Mouse (Mus musculus) layer of hippocampus, adult 18-20 months (tissue): Measurements from ENCODE around the gene C130032M10Rik. TPM values are rescaled to one million over a fixed set of nuclear protein-coding genes. Genes with fewer than 3 reads are reported as not detected.
"Not testable (repeated sequence)": the region's sequence is repeated elsewhere in the genome, so short reads cannot be mapped to it uniquely, and the experiment has no call there.

Source experiments
- DNase-seq, 2 experiments: peaks; one replicate each; pipeline ENCODE4 v3.0.0; 2022; ENCODE audit warnings: low spot score in 2 of 2
- total RNA-seq, 2 experiments: library from RNA; stranded (reverse); gene quantifications; 2 replicates each; pipeline ENCODE4 v1.2.3; 2021

C130032M10Rik gene
- total RNA-seq, 2 experiments from 2014 or later: not detected

- DNase-seq: no peak
Measured at GRCm38 (mm10) chr9:114517924-114518497, 2.5 kb downstream of the C130032M10Rik start.

GRCm38 (mm10) chr9:114518812-114519477, 3.4 kb downstream of the C130032M10Rik start:
- no peak for DNase-seq

GRCm38 (mm10) chr9:114520529-114520928, 5.0 kb downstream of the C130032M10Rik start:
- not testable (repeated sequence) for DNase-seq

- DNase-seq: no peak
Measured at GRCm38 (mm10) chr9:114522041-114522440, 6.5 kb downstream of the C130032M10Rik start.

- no peak for DNase-seq
Measured at GRCm38 (mm10) chr9:114522501-114522900, 7.0 kb downstream of the C130032M10Rik start.

- no peak for DNase-seq
Measured at GRCm38 (mm10) chr9:114525073-114525633, 9.7 kb downstream of the C130032M10Rik start.

- DNase-seq: no peak
Measured at GRCm38 (mm10) chr9:114525891-114526290, 10.4 kb downstream of the C130032M10Rik start.

- no peak for DNase-seq
Measured at GRCm38 (mm10) chr9:114526581-114526980, 11.1 kb downstream of the C130032M10Rik start.

- no peak for DNase-seq
Measured at GRCm38 (mm10) chr9:114527085-114527484, 11.6 kb downstream of the C130032M10Rik start.

- no peak for DNase-seq
Measured at GRCm38 (mm10) chr9:114527992-114528679, 12.6 kb downstream of the C130032M10Rik start.

GRCm38 (mm10) chr9:114528680-114529048, 13.2 kb downstream of the C130032M10Rik start:
- no peak for DNase-seq

GRCm38 (mm10) chr9:114531276-114531675, 15.8 kb downstream of the C130032M10Rik start:
- no peak for DNase-seq

GRCm38 (mm10) chr9:114533848-114534247, 18.4 kb downstream of the C130032M10Rik start:
- no peak for DNase-seq

GRCm38 (mm10) chr9:114534747-114535517, 19.4 kb downstream of the C130032M10Rik start:
- peak in 1 of 2 experiments; percentile 55 for DNase-seq

- DNase-seq: no peak
Measured at GRCm38 (mm10) chr9:114536628-114537027, 21.1 kb downstream of the C130032M10Rik start.

- DNase-seq: no peak
Measured at GRCm38 (mm10) chr9:114538996-114539563, 23.6 kb downstream of the C130032M10Rik start.

GRCm38 (mm10) chr9:114541279-114541741, 25.8 kb downstream of the C130032M10Rik start:
- no peak for DNase-seq

- no peak for DNase-seq
Measured at GRCm38 (mm10) chr9:114543882-114544753, 28.6 kb downstream of the C130032M10Rik start.

- DNase-seq: no peak
Measured at GRCm38 (mm10) chr9:114544754-114545393, 29.4 kb downstream of the C130032M10Rik start.
